Mouse (Mus musculus): Measurements from ENCODE around the gene Chaf1a. TPM values are rescaled to one million over a fixed set of nuclear protein-coding genes. Genes with fewer than 3 reads are reported as not detected.

Chaf1a gene
- polyA plus RNA-seq, 1 experiment from 2014 or later = 52.3 TPM

DNA sequence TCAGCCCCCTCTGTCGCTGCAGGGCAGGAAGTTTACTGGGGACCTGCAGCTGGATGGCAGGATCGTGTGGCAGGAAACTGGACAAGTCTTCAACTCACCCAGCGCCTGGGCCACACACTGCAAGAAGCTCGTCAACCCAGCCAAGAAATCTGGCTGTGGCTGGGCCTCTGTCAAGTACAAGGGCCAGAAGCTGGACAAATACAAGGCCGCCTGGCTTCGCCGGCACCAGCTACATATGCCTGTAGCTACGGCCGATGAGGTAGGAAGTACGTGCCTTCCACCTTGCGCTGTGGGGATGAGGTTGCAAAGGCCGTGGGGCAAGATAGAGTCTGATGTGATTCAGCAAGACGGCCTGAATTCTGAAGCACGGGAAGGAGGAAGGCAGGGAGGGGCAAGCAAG is 30.0 kb upstream of the Chaf1a start:
- WGBS = 68% methylated on average over 14 of the region's 14 CpGs
- no peak for DNase-seq (ENCODE audit: low spot score)
- Histone ChIP-seq H3K36me3 (replicated peaks) (peaks cover 45% of the 10 kb centered on the region), H3K27ac (replicated peaks) (0 out of 2 replicates have a peak overlapping the region, but pooled peaks have one; percentile 92), H3K4me3 (peak overlapping the region; percentile 81), H3K27me3 (replicated peaks; ENCODE audit: low read depth, poor library complexity, severe bottlenecking) (0 out of 2 replicates have a peak, but pooled peaks cover 3% of the 10 kb centered on the region), H3K9me3 (no peaks in the 10 kb centered on the region), H3K4me1 (peaks cover 40% of the 10 kb centered on the region)

GRCm38 (mm10) chr17:56010681-56011080 is 29.6 kb upstream of the Chaf1a start:
- peaks cover 49% of the 10 kb centered on the region for H3K36me3 ChIP-seq (replicated peaks)
- H3K27ac ChIP-seq (replicated peaks) = peak overlapping the region; percentile 35; the same call in 1 of the 2 replicates
- no peaks in the 10 kb centered on the region for H3K27me3 ChIP-seq (replicated peaks; ENCODE audit: low read depth, poor library complexity, severe bottlenecking)
- peak; percentile 87 for DNase-seq (ENCODE audit: low spot score)
- H3K4me1 ChIP-seq = peaks cover 37% of the 10 kb centered on the region
- 9% methylated on average over 9 of the region's 9 CpGs for WGBS
- peak overlapping the region; percentile 81 for H3K4me3 ChIP-seq
- H3K9me3 ChIP-seq = no peaks in the 10 kb centered on the region

DNA sequence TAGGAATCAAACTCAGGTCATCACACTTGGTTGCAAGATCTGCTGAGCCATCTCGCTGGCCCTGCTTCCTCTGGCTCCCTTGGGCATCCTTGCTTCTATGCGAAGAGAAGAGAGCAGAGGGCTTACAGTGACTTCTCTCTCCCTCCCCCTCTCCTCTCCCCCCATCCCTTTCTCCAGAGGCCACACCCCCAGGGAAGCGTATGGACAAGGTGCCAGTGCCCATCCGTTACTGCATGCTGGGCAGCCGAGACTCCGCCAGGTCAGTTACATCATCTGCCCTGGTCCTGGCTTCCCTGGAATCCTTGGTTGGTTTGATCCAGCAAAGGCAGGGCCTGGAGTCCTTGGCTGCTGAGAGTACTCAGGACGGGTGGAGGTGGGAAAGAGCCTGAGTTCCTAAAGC is 28.8 kb upstream of the Chaf1a start:
- Histone ChIP-seq H3K4me3 (no peak overlapping the region), H3K27ac (replicated peaks) (no peak overlapping the region), H3K36me3 (replicated peaks) (peaks cover 57% of the 10 kb centered on the region), H3K4me1 (peaks cover 37% of the 10 kb centered on the region), H3K9me3 (no peaks in the 10 kb centered on the region), H3K27me3 (replicated peaks; ENCODE audit: low read depth, poor library complexity, severe bottlenecking) (no peaks in the 10 kb centered on the region)
- no peak for DNase-seq (ENCODE audit: low spot score)
- WGBS = 88% methylated on average over 7 of the region's 7 CpGs

DNA sequence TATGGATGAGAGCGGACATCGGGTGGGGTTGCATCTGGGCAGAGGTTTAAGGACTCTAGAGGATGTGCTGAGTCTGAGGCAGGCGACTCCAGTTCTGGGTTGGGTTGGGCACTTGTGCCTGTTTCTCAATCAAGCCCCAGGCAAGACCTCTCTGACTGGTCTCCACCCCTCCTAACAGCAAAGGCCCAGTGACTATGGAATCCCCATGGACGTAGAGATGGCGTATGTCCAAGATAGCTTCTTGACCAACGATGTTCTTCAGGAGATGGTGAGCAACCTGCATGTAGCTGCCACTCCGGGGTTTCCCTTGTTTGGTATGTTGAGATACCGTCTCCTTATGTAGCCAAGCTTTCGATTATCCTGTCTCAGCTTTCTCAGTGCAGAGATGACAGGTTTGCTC is 24.9 kb upstream of the Chaf1a start:
- DNase-seq (ENCODE audit: low spot score) = no peak
- no peak overlapping the region for H3K27ac ChIP-seq (replicated peaks)
- WGBS = 95% methylated on average over 9 of the region's 9 CpGs
- no peak overlapping the region for H3K4me3 ChIP-seq
- no peaks in the 10 kb centered on the region for H3K9me3 ChIP-seq
- H3K36me3 ChIP-seq (replicated peaks) = peaks cover 95% of the 10 kb centered on the region
- peaks cover 11% of the 10 kb centered on the region for H3K4me1 ChIP-seq
- no peaks in the 10 kb centered on the region for H3K27me3 ChIP-seq (replicated peaks; ENCODE audit: low read depth, poor library complexity, severe bottlenecking)

GRCm38 (mm10) chr17:56016382-56016781 is 23.9 kb upstream of the Chaf1a start:
- WGBS = 89% methylated on average over 8 of the region's 8 CpGs
- Histone ChIP-seq H3K27ac (replicated peaks) (no peak overlapping the region), H3K4me3 (no peak overlapping the region), H3K27me3 (replicated peaks; ENCODE audit: low read depth, poor library complexity, severe bottlenecking) (no peaks in the 10 kb centered on the region), H3K9me3 (no peaks in the 10 kb centered on the region), H3K36me3 (replicated peaks) (peaks cover 99% of the 10 kb centered on the region), H3K4me1 (0 out of 2 replicates have a peak, but pooled peaks cover 3% of the 10 kb centered on the region)
- DNase-seq (ENCODE audit: low spot score) = no peak

- Histone ChIP-seq H3K36me3 (replicated peaks) (peaks cover 98% of the 10 kb centered on the region), H3K27ac (replicated peaks) (no peak overlapping the region)
Measured at GRCm38 (mm10) chr17:56016793-56017785, 23.1 kb upstream of the Chaf1a start.

DNA sequence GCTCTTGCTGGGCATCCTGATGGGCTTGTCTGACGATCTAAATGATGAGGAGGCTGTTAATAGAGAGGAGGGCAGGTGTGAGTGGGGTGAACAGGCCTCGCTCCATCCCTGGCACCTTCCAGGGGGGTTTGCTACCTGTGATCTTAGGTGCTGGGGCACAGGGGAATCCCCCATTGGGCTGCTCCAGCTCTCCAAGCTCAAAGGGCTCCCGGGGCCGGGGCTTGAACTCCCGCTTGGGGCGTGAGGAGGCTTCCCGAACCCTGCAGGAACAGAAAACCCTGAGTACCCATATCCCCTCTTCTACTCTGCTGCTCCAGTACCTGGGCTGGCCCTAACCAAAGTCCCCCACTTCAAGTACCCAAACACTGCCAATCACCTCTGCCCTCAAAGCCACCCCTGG is 22.4 kb upstream of the Chaf1a start:
- Histone ChIP-seq H3K9me3 (no peaks in the 10 kb centered on the region), H3K27ac (replicated peaks) (no peak overlapping the region), H3K4me3 (0 out of 2 replicates have a peak overlapping the region, but pooled peaks have one; percentile 5), H3K27me3 (replicated peaks; ENCODE audit: low read depth, poor library complexity, severe bottlenecking) (no peaks in the 10 kb centered on the region), H3K36me3 (replicated peaks) (peaks cover 99% of the 10 kb centered on the region), H3K4me1 (peaks cover 8% of the 10 kb centered on the region; the same call in 1 of the 2 replicates)
- WGBS = 91% methylated on average over 7 of the region's 7 CpGs
- no peak for DNase-seq (ENCODE audit: low spot score)

More at GRCm38 (mm10) chr17:56016793-56017785, 23.1 kb upstream of the Chaf1a start:
- Histone ChIP-seq H3K9me3 (no peaks in the 10 kb centered on the region), H3K4me1 (0 out of 2 replicates have a peak, but pooled peaks cover under 1% of the 10 kb centered on the region), H3K4me3 (peak overlapping the region; percentile 5; the same call in 1 of the 2 replicates), H3K27me3 (replicated peaks; ENCODE audit: low read depth, poor library complexity, severe bottlenecking) (no peaks in the 10 kb centered on the region)
- DNase-seq (ENCODE audit: low spot score) = no peak
- 90% methylated on average over 15 of the region's 15 CpGs for WGBS

- no peaks in the 10 kb centered on the region for H3K9me3 ChIP-seq
- WGBS = 79% methylated on average over 20 of the region's 20 CpGs
- peaks cover 15% of the 10 kb centered on the region; the same call in 1 of the 2 replicates for H3K4me1 ChIP-seq
- H3K27ac ChIP-seq (replicated peaks) = no peak overlapping the region
- DNase-seq (ENCODE audit: low spot score) = peak; percentile 45
- H3K27me3 ChIP-seq (replicated peaks; ENCODE audit: low read depth, poor library complexity, severe bottlenecking) = no peaks in the 10 kb centered on the region
- H3K36me3 ChIP-seq (replicated peaks) = peaks cover 99% of the 10 kb centered on the region
- no peak overlapping the region for H3K4me3 ChIP-seq
Measured at GRCm38 (mm10) chr17:56018347-56019131, 21.7 kb upstream of the Chaf1a start.

DNA sequence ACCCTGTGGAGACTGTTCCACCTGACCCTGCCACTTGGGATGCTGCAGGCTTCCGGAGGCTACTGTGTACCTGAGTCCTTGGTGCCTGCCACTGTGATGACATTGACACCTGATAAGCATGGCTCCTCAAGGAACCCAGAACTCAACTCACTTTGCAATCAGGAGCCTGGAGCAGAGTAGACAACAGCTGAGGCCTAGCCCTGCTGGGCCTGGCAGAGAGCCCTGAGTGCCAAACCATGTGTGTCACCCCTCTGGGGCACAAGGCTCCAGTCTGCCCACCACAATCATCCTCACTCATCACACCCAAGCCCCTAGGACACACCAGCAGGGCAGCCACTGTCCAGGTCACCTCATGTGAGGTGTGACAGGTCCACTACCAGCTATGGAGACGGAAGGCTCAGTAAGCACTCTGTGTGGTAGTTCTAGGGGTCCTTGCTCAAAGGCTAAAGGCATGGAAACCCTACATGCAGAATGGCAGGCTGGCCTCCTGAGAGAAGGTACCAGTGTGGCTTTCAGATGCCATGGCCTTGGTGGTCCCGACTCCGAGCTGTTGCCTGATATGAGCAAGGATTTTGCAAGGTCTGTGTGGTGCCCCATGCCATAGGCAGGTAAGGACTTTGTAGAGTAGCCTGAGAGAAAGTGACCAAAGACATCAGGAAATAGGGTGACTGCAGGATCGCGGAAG is 19.7 kb upstream of the Chaf1a start:
- H3K36me3 ChIP-seq (replicated peaks) = peaks cover 97% of the 10 kb centered on the region
- H3K27me3 ChIP-seq (replicated peaks; ENCODE audit: low read depth, poor library complexity, severe bottlenecking) = no peaks in the 10 kb centered on the region
- no peak overlapping the region for H3K4me3 ChIP-seq
- H3K9me3 ChIP-seq = no peaks in the 10 kb centered on the region
- DNase-seq (ENCODE audit: low spot score) = no peak
- no peak overlapping the region for H3K27ac ChIP-seq (replicated peaks)
- WGBS = 94% methylated on average over 6 of the region's 6 CpGs
- H3K4me1 ChIP-seq = peaks cover 19% of the 10 kb centered on the region; the same call in 1 of the 2 replicates

DNA sequence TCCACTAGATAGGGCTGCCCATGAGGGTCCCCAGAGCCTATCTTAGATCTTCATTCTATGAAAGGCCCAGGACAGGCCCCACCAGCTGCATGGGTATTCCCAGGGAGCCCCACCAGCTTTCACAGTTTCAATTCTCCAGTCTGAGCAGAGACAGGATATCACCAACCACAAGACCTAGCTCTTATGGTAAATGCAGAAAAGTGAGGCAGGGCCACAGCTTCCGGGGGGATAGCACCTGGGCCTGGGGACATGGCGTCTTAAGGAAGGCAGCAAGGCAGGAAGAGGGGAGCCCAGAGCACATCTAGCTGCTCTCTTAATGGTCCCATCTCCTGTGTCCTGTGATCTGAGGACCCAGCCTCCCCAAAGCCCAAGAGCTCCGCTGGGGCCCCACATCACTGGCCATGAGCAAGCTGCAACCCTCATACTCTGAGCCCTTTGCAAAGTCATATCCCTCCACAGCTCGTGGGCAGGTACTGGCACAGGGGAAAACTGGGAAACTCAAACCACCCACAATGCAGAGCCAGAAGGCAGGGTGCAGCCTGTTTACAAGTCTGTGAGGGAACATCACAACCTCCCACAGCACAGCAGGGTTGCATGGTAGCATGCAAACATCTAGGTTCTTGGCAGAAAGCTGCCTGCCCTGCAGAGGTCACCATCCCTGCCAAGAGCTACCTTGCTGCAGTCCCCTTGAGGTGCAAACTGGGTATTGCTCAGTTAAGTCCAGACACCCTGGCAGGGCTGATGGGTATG is 18.9 kb upstream of the Chaf1a start:
- DNase-seq (ENCODE audit: low spot score) = no peak
- no peak overlapping the region for H3K27ac ChIP-seq (replicated peaks)
- peaks cover 19% of the 10 kb centered on the region; the same call in 1 of the 2 replicates for H3K4me1 ChIP-seq
- H3K4me3 ChIP-seq = no peak overlapping the region
- H3K9me3 ChIP-seq = no peaks in the 10 kb centered on the region
- H3K27me3 ChIP-seq (replicated peaks; ENCODE audit: low read depth, poor library complexity, severe bottlenecking) = no peaks in the 10 kb centered on the region
- 81% methylated on average over 4 of the region's 4 CpGs for WGBS
- peaks cover 95% of the 10 kb centered on the region for H3K36me3 ChIP-seq (replicated peaks)

GRCm38 (mm10) chr17:56022131-56022988 is 17.9 kb upstream of the Chaf1a start:
- no peak for DNase-seq (ENCODE audit: low spot score)
- peaks cover 95% of the 10 kb centered on the region for H3K36me3 ChIP-seq (replicated peaks)
- WGBS = 70% methylated on average over 2 of the region's 2 CpGs
- no peak overlapping the region for H3K4me3 ChIP-seq
- no peak overlapping the region for H3K27ac ChIP-seq (replicated peaks)
- H3K9me3 ChIP-seq = no peaks in the 10 kb centered on the region
- no peaks in the 10 kb centered on the region for H3K27me3 ChIP-seq (replicated peaks; ENCODE audit: low read depth, poor library complexity, severe bottlenecking)
- peaks cover 23% of the 10 kb centered on the region; the same call in 1 of the 2 replicates for H3K4me1 ChIP-seq
